Comparison of ENCODE assay signal across 1 mouse cellular context in the genomic region with DNA sequence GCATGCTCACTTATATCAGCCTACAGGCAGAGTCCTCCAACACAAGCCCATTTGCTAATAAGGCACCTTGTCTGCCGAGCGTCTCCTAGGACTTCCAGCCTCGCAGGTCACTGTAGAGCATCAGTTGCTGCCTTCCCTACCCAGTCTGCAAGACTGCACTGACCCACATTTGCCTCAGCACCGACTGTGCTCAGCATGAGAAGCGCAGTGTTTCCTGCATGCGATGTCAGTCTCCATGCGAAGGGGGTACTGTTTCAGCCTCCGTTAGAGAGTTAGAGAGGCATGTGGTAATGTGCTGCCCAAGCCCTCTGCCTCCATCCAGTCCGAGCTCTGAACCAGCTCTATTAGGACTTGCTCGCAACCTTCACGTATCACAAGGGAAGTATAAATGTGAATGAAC.
TF ChIP-seq lines count a peak whose summit lies in the region.

No protein-coding gene starts in this region.

TF ChIP-seq in CH12.LX, 34 proteins besides CTCF, POLR2A, EP300 and RAD21:
- no peak for TF ChIP-seq CHD1 (IDR thresholded peaks at IDR 0.05; ENCODE audit: low read depth, low read length)
- TF ChIP-seq JUN (IDR thresholded peaks at IDR 0.05; ENCODE audit: insufficient read depth, low read depth, low read length): no peak
- TF ChIP-seq JUND (conservative IDR thresholded peaks at IDR 0.05; ENCODE audit: low read depth, low read length): no peak
- no peak for TF ChIP-seq RCOR1 (conservative IDR thresholded peaks at IDR 0.05; ENCODE audit: low read depth, low read length)
- TF ChIP-seq GABPA (IDR thresholded peaks at IDR 0.05; ENCODE audit: insufficient replicate concordance, low read depth, low read length): no peak
- no peak for TF ChIP-seq MXI1 (IDR thresholded peaks at IDR 0.05; ENCODE audit: low read depth, low read length)
- TF ChIP-seq USF2 (conservative IDR thresholded peaks at IDR 0.05; ENCODE audit: low read depth, low read length): no peak
- TF ChIP-seq MAX (IDR thresholded peaks at IDR 0.05; ENCODE audit: low read length): no peak
- no peak for TF ChIP-seq UBTF (IDR thresholded peaks at IDR 0.05; ENCODE audit: low read depth, low read length)
- no peak for TF ChIP-seq NRF1 (IDR thresholded peaks at IDR 0.05; ENCODE audit: low read depth, low read length)
- TF ChIP-seq NELFE (IDR thresholded peaks at IDR 0.05; ENCODE audit: low read depth, low read length): no peak
- no peak for TF ChIP-seq USF1 (IDR thresholded peaks at IDR 0.05; ENCODE audit: low read depth, low read length)
- no peak for TF ChIP-seq TBP (conservative IDR thresholded peaks at IDR 0.05; ENCODE audit: low read depth, low read length)
- no peak for TF ChIP-seq IRF4 (IDR thresholded peaks at IDR 0.05; ENCODE audit: low read depth, low read length)
- TF ChIP-seq SIN3A (IDR thresholded peaks at IDR 0.05; ENCODE audit: low read length): no peak
- TF ChIP-seq ZNF384 (IDR thresholded peaks at IDR 0.05; ENCODE audit: low read depth, low read length): no peak
- no peak for TF ChIP-seq ZMIZ1 (IDR thresholded peaks at IDR 0.05; ENCODE audit: low read depth, low read length)
